Mouse (Mus musculus) brain, adult 2 months (tissue): ENCODE measurements around the gene Mlst8.
A peak's percentile ranks its signal among the peaks of the same experiment; 100 is the strongest.
"Not testable (repeated sequence)": the region's sequence is repeated elsewhere in the genome, so short reads cannot be mapped to it uniquely, and the experiment has no call there.

Experiments
- DNase-seq: peaks from one replicate; pipeline ENCODE4 v3.0.0; 2011; ENCODE audit warnings: low read depth, low spot score

Gene Mlst8

DNA sequence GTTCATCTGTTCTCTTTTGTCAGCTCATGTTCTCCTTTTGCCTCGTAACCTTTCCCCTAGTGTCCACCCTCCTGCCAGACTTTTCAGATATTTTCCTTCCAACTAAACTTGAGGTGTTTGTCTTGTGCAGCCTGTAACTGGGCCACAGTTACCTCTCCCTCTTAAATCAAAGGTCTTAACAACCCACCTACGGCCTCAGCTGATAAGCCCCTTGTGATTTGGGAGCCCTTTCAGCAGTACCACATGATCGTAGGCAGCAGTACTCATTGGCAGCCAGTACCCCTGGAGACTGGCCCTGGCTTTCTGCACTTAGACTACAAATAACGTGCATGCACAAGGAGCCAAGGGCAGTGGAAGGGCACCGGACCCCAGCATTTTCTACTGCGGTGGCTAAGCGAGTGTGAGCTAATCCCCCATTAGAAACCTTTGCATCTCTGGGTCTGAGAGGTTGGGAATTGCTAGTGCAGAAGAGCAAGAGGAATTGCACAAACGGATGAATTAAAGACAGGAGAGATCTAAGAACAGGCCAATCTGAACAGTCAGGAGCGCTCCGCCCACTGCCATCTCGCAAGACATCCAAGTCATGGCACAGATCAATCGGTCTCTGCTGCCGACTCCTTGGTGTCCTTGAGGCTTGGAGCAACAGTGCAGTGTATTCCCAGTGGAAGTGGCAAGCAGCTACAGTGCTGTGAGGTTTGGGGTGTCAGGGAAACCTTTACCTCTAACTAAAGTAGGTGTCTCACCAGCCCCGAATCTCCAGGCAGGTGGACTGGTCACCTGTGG lies 49.5 kb downstream of the Mlst8 start:
- DNase-seq, result no peak

DNA sequence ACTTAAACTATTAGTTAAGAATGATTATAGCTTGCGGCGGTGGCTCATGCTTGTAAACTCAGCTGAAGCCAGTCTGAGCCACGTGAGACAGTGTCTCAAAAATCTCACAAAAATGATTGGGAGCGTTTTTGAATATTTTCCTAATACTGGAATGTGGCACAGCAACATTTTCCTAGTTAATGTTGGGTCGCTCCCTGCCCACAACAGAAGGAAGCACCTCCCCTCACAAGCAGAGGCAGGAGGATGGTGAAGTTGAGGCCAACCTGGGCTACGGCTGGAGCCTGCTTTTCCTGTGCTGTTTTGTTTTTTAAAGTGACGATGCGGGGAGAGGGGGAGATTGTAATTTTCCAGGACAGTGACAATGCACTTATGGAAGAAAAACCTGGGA lies 51.7 kb downstream of the Mlst8 start:
- peak; percentile 22 for DNase-seq

DNA sequence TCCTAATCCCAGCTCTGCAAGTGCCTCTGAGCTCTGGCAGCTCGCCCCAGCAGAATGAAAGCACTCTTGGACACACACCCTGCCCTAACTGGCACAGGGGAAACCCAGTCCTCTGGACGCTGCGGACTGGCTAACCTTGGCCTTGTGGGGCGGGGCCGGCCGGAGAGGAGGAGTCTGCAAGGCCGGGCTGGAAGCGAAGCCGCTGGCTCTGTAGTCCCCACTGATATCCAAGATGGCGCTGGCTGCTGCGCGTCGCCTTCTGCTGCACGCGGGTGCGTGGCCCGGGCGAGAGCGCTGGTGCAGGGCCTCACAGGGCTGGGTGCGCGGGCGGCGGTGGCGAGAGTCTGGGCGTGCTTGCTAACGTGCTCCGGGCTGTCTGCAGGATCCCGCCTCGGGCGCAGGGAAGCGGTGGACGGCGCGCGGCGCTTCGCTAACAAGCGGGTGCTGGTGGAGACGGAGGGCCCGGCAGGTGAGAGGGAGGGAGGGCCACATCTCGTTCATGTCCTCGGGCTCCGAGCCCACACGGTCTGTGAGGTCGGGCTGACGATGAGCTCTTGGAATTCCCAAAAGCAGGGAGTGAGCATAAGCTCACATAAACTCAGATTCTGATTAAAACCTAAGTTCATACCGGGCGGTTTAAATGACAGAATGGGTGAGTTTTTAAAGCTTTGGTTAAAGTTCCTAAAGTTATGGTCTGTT lies 52.3 kb downstream of the Mlst8 start, which contains the start of gene Eci1:
Gene Eci1 (plus strand): TSS at position 171 of the 699 bp plus-strand sequence.
- DNase-seq, result peak; percentile 99

DNA sequence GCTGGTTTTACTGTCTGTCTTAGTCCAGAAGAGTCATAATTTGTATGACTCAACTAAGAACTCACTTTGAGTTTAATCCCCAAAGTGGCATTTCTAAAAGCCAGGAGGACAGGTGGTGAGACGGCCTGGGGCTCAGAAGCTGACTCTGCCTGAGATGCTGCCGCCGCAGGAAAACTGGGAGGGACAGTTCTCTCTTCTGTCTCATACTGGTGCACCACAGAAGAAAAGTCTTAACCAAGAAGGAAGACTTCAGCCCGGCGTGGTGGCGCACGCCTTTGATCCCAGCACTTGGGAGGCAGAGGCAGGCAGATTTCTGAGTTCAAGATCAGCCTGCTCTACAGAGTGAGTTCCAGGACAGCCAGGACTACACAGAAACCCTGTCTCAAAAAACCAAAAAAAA lies 53.0 kb downstream of the Mlst8 start:
- DNase-seq, result no peak

DNA sequence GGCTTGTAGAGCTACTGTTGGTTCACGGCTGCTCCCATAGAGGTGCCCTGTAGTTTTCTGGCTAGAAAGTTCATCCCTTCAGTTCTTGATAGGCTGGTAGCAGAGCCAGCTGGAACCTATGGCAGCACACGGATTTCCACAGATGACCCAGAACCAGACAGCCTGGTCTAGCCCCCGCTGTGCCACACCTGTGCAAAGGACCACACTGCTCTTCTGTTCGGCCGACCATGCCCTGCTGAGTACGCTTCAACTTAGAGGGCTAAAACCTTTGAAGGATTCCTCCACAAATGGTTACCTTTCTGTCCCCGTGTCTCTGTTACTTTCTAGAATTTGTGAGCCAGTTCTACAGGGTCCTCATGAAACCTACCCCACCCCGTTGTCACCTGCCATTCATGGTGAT lies 53.6 kb downstream of the Mlst8 start:
- not testable (repeated sequence) for DNase-seq

DNA sequence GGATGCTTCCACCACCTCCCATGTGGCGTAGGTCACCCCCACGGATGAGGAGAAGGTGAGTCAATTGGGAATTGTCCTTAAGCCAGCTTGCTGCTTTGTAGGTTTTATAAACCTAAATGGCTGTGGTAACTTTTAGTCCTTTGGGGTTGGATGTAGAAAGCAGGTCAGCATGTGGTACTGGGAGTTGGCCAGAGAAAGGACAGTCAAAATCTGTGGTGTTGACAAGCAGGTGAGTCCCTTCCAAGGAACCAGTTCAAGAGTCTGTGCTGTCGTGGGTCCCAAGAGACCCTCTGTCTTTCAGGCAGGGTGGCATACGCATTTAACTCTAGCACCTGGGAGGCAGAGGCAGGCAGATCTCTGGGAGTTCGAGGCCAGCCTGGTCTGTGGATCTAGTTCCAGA lies 54.4 kb downstream of the Mlst8 start:
- no peak for DNase-seq
